Mouse (Mus musculus) liver, embryonic 14.5 days (tissue): Measurements from ENCODE around the gene B230104I21Rik.

Experiments used
- CTCF ChIP-seq: IDR thresholded peaks from 2 replicates; pipeline ENCODE4 v1.5.1; 2016; ENCODE audit warnings: antibody characterized with exemption, low read depth, control low read depth
- EP300 ChIP-seq: IDR thresholded peaks from 2 replicates; pipeline ENCODE4 v1.6.1; 2016; ENCODE audit warnings: antibody characterized with exemption, low read depth

GRCm38 (mm10) chr4:154293735-154294201, 42.2 kb upstream of the B230104I21Rik start:
- no peak for TF ChIP-seq CTCF
- no peak for TF ChIP-seq EP300
